Mouse (Mus musculus) liver, postnatal 0 days (tissue): ENCODE data around the gene Dnajc7.

Experiments used
- CTCF ChIP-seq: sonication (generic); IDR thresholded peaks from 2 replicates; pipeline ENCODE4 v1.5.1; 2016; ENCODE audit warnings: antibody characterized with exemption, low read depth
- EP300 ChIP-seq: IDR thresholded peaks from 2 replicates; pipeline ENCODE4 v1.6.1; 2016; ENCODE audit warnings: antibody characterized with exemption, low read depth, mild to moderate bottlenecking

- no peak for TF ChIP-seq CTCF
- no peak for TF ChIP-seq EP300
Measured at GRCm38 (mm10) chr11:100561748-100562147, 58.2 kb downstream of the Dnajc7 start.
